Mouse (Mus musculus) C2C12 (cell line): ENCODE data around the gene Ivd. TPM values are rescaled to one million over a fixed set of nuclear protein-coding genes. Genes with fewer than 3 reads are reported as not detected.

Experiments
- H3K27me3 ChIP-seq: one replicate; pipeline ENCODE4 v1.6.1; 2011; ENCODE audit not compliant: control insufficient read depth, insufficient read depth, insufficient read length
- H3K36me3 ChIP-seq: one replicate; pipeline ENCODE4 v1.6.1; 2011; ENCODE audit not compliant: control insufficient read depth, insufficient read depth
- H3K4me3 ChIP-seq: one replicate; pipeline ENCODE4 v1.5.1; 2011; ENCODE audit warnings: mild to moderate bottlenecking, control low read depth; ENCODE audit not compliant: poor library complexity, insufficient read depth, severe bottlenecking
- H3K79me2 ChIP-seq: one replicate; pipeline ENCODE4 v1.6.1; 2011; ENCODE audit not compliant: control insufficient read depth, insufficient read depth
- H3K79me3 ChIP-seq: one replicate; pipeline ENCODE4 v1.6.1; 2011; ENCODE audit warnings: low read depth, control low read depth
- H3ac ChIP-seq: one replicate; pipeline ENCODE3; 2011; ENCODE audit warnings: low read depth; ENCODE audit not compliant: control insufficient read depth, insufficient read length
- CEBPB ChIP-seq: IDR thresholded peaks from one replicate; pipeline ENCODE4 v1.6.1; 2011; ENCODE audit warnings: low read depth, mild to moderate bottlenecking, control low read depth, moderate library complexity
- CTCF ChIP-seq: IDR thresholded peaks from one replicate; pipeline ENCODE4 v1.5.1; 2011; ENCODE audit not compliant: control insufficient read depth, insufficient read depth, insufficient read length
- FOSL1 ChIP-seq: IDR thresholded peaks from one replicate; pipeline ENCODE4 v1.8.0; 2011; ENCODE audit warnings: mild to moderate bottlenecking, low read length; ENCODE audit not compliant: poor library complexity, insufficient read depth, severe bottlenecking
- MAX ChIP-seq: IDR thresholded peaks from one replicate; pipeline ENCODE4 v1.6.1; 2011; ENCODE audit warnings: mild to moderate bottlenecking, control low read depth
- MYOD1 ChIP-seq: IDR thresholded peaks from one replicate; pipeline ENCODE4 v1.6.1; 2011; ENCODE audit warnings: low read depth; ENCODE audit not compliant: control insufficient read depth, insufficient read length
- MYOG ChIP-seq: IDR thresholded peaks from one replicate; pipeline ENCODE4 v1.6.1; 2011; ENCODE audit not compliant: control insufficient read depth, insufficient read length; ENCODE audit errors: extremely low read depth
- USF1 ChIP-seq: IDR thresholded peaks from one replicate; pipeline ENCODE4 v1.6.1; 2011; ENCODE audit warnings: low read depth, mild to moderate bottlenecking, control low read depth, moderate library complexity
- polyA plus RNA-seq: library from polyadenylated mRNA; unstranded; fragments of >200 nt; fragmentation: generic; extraction: Trizol; gene quantifications from one replicate; pipeline ENCODE4 v1.2.1, GENCODE M21; 2012; ENCODE audit warnings: missing spikeins

The Ivd gene
- polyA plus RNA-seq, 1 experiment: 15.2 TPM

DNA sequence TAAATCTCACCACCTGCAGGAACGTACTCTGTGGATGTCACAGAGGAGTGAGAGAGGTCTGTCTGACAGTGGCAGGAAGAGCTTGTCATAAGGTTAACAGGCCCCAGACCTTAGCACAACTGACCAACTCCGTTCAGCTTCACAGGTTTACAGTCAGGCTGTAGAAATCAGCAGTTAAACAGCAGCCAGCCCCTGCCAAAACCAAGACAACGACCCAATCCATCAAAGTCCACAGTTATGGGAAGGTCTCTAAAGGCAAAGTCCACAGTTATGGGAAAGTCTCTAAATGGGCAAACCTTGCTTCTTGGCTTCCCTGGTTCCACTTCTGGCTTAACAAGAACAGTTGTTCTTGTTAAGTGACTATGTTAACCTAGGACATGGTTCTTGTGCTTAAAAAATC is 17.3 kb upstream of the Ivd start:
- no peak overlapping the region for H3ac ChIP-seq
- H3K27me3 ChIP-seq: no peaks in the 10 kb centered on the region
- no peaks in the 10 kb centered on the region for H3K36me3 ChIP-seq
- no peak overlapping the region for H3K4me3 ChIP-seq
- no peaks in the 10 kb centered on the region for H3K79me2 ChIP-seq
- no peak for TF ChIP-seq MAX
- no peak for TF ChIP-seq CEBPB
- TF ChIP-seq CTCF: no peak
- TF ChIP-seq FOSL1: no peak
- TF ChIP-seq MYOD1: no peak
- TF ChIP-seq USF1: no peak
- no peaks in the 10 kb centered on the region for H3K79me3 ChIP-seq

DNA sequence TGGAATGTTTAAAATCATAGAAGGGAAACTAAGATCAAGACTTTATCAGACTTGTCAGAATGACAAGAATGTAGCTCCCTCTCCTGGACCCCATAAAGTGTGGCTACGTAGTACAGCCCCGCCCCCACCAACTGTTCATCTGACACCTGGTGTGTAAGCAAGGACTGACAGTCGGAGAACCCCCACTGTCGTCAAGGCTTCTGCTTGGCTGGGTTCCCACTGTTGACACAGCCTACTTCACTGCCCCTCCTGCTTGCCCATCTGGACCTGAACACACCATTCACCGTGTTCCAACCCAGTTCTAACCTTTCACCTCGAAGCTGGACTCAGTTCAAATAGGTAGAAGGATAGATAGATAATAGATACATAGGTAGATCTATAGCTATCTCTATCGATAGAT is 15.5 kb upstream of the Ivd start:
- Histone ChIP-seq H3K36me3 (no peaks in the 10 kb centered on the region), H3K79me2 (no peaks in the 10 kb centered on the region), H3K79me3 (no peaks in the 10 kb centered on the region), H3K4me3 (no peak overlapping the region), H3ac (no peak overlapping the region), H3K27me3 (no peaks in the 10 kb centered on the region)
- no peak for TF ChIP-seq USF1
- no peak for TF ChIP-seq MYOD1
- TF ChIP-seq CEBPB: no peak
- no peak for TF ChIP-seq MYOG
- TF ChIP-seq FOSL1: no peak
- no peak for TF ChIP-seq CTCF
- no peak for TF ChIP-seq MAX

GRCm38 (mm10) chr2:118851756-118852155 is 10.0 kb upstream of the Ivd start:
- no peak for TF ChIP-seq USF1
- no peak for TF ChIP-seq MYOD1
- TF ChIP-seq FOSL1: no peak
- TF ChIP-seq MYOG: no peak
- TF ChIP-seq CTCF: no peak
- no peak for TF ChIP-seq CEBPB
- no peak for TF ChIP-seq MAX
- no peak overlapping the region for H3ac ChIP-seq
- no peaks in the 10 kb centered on the region for H3K79me2 ChIP-seq
- no peaks in the 10 kb centered on the region for H3K79me3 ChIP-seq
- H3K27me3 ChIP-seq: no peaks in the 10 kb centered on the region
- no peak overlapping the region for H3K4me3 ChIP-seq
- no peaks in the 10 kb centered on the region for H3K36me3 ChIP-seq

- peaks cover 3% of the 10 kb centered on the region for H3K79me3 ChIP-seq
- peak overlapping the region; percentile 81 for H3ac ChIP-seq
- TF ChIP-seq USF1 (no peak), MAX (no peak), FOSL1 (no peak), MYOG (no peak), MYOD1 (no peak), CTCF (no peak)
- H3K36me3 ChIP-seq: no peaks in the 10 kb centered on the region
- H3K27me3 ChIP-seq: no peaks in the 10 kb centered on the region
- H3K79me2 ChIP-seq: peaks cover 13% of the 10 kb centered on the region
- peak overlapping the region; percentile 36 for H3K4me3 ChIP-seq
Measured at GRCm38 (mm10) chr2:118862340-118862675, 554 bp downstream of the Ivd start.

- TF ChIP-seq MYOD1 (no peak), USF1 (no peak), FOSL1 (no peak), MAX (no peak), MYOG (no peak), CTCF (no peak), CEBPB (no peak)
- Histone ChIP-seq H3K79me3 (peaks cover 3% of the 10 kb centered on the region), H3K27me3 (no peaks in the 10 kb centered on the region), H3K4me3 (no peak overlapping the region), H3K36me3 (peaks cover 7% of the 10 kb centered on the region), H3ac (no peak overlapping the region), H3K79me2 (peaks cover 6% of the 10 kb centered on the region)
Measured at GRCm38 (mm10) chr2:118870601-118871000, 8.8 kb downstream of the Ivd start.

GRCm38 (mm10) chr2:118871032-118871431 is 9.3 kb downstream of the Ivd start:
- Histone ChIP-seq H3K79me2 (peaks cover 4% of the 10 kb centered on the region), H3ac (no peak overlapping the region), H3K4me3 (no peak overlapping the region), H3K36me3 (peaks cover 7% of the 10 kb centered on the region), H3K79me3 (peaks cover 3% of the 10 kb centered on the region), H3K27me3 (no peaks in the 10 kb centered on the region)
- TF ChIP-seq CTCF (no peak), USF1 (no peak), MYOG (no peak), CEBPB (no peak), MYOD1 (no peak)
